Mouse (Mus musculus) telencephalon, adult 2 months (tissue): Measurements from ENCODE around the gene Gna15.

Source experiments
- DNase-seq: peaks from one replicate; pipeline ENCODE4 v3.0.0-alpha.2; 2011; ENCODE audit warnings: low read depth, low spot score

The Gna15 gene

DNA sequence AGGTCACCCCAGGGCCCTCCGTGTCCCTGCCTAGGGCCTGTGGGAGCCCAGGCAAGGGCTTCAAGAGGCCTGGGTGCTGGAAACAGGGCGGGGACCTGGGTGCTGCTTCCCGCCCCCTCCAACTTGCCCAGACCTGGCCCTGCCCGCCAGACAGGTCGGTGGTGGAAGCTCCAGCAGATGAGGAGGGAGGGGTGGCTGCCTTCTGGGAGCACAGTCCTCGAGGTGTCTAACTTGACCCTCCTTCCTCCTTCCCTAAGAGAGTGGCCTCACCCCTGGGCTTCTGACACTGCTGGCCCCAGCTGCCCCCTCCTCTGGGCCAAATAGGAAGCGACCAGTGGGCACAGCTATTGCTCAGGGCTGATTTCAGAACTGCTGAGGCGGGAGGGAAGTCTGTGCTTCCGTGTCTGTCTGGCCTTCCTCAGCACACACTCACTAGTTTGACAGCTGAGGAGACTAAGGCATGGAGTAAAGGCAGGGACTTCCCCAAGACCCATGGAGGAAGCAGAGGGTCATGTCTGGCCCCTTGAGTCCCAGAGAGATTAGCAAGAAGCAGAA, at the start of gene Gna15:
Gene Gna15, minus strand, starts transcription at position 175 of the 555 bp plus-strand sequence.
- DNase-seq = peak; percentile 45

GRCm38 (mm10) chr10:81572975-81573374, 49.0 kb upstream of the Gna15 start:
- DNase-seq = no peak

DNA sequence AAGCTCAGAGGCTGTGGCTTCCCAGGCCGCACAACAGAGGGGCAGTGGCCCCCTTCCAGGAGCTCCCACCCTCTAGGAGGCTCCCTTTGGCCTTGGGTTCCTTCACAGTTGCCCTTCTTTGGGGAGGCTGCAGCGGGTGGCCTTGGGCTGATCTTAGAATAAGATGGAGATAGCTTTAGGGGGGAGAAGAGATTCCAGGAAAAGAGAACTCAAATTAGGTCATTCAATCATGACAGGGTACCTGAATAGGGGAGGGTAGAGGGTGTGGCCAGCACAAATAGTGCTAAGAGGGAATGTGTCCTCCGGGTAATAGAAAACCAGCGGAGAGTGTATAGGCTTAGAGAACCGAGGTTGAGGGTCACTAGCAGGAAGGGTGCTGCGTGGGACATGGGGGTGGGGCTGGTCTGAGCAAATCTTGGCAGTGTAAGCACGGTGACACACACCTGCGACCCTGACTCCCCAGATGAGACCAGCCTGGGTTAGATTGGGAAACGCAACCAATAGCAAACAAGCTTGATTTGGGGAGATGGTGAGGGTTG, 48.2 kb upstream of the Gna15 start:
- DNase-seq = no peak

- peak; percentile 99 for DNase-seq
These were observed 47.5 kb upstream of the Gna15 start for GRCm38 (mm10) chr10:81571501-81571876.

DNA sequence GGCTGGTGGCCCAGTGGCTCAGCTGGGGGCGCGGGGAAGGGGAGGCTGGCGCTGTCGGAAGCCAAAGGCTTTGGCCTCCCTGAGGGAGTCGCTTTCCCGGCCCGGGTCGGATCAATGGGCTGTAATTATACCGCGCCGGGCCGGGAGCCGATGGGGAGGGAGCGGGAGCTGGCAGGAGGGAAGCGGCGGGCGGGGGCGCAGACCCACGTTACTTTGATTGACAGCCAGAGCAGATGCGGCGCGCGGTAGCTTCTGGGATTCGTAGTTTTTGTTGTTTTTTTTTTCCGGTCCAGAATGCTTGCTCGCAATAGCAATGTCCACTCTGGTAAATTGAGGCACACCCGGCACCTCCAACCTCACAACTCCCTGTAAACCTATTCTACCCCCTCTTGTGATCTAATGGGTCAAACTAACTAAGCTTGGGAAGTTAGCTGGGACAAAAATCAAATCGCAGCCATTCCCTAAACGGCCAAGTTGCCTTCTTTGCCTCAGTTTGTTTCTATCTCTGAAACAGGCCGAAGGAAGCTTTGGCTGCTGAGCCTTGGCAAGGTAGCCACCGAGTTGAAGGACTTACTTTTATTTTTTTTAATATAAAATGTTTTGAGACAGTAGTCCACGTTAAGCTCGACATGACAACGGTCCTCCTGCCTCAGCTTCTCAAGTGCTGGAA, 46.9 kb upstream of the Gna15 start:
- peak; percentile 78 for DNase-seq

- no peak for DNase-seq
These were observed 46.3 kb upstream of the Gna15 start for GRCm38 (mm10) chr10:81570238-81570800.

DNA sequence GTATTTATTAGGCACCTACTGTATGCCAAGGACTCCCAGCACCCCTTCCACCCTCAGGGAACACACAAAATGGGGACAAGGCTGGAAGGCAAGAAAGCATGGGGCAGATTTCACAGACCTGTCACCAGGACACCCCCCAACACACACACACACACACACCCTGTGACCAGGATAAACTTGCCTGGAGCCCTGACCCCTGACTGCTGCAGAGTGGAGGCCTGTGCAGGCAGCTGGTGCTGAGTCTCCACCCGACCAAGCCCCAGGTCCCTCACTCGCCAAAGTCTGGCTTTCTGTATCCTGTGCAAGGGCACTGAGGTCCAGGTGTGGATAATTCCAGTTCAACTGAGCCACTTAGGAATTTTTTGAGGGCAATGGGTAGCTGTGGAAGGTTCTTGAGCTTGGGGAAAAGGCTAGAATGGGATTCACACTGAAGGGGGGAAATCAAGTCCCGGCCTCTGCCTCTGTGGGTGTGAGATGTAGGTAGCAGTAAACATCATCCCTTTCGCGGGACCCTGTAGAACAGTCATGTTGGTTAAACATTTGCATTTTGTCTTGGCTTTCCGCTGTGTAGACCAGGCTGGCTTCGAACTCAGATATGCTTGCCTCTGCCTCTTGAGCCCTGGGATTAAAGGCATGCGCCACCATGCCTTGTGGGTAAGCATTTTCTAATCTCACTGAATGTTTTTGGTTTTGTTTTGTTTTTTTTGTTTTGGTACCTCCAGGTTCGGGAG, 45.6 kb upstream of the Gna15 start:
- DNase-seq = no peak

DNA sequence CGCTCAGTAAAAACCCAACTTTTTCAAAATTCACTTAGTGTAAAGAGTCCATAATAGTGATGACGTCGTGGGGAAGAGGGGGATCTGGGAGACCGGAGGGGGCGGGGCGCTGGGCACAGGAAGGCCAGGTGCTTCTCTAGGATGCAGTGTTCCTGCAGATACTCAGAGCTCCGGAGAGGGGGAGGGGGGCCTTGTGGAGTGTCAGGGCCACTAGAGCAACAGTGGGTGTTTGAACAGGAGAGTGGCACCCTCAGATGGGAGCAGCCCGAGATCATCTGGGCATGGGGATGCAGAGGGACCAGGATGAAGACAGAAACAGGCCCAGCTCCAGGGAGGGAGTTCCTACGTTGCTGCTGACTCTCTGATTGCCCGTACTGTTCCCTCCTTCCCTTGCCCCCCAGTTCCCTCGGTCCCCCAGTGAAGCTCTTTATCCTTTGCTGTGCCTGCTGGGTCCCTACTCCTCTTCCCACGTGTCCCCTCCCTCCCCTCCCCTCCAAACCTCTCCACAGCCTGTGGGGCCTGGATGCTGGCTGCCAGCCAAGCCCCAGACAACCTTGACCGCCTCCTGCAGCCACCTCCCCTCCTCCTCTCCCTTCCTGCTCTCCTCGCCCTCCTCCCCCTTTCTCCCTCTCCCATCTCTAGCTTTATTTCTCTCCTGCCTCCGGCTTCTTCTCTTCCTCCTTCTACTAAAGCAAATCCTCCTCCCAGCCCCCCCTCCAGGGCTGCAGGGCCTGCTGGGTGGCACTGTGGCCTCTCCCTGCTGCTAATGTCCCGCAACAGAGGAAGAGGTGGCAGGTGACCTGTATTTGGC, 44.6 kb upstream of the Gna15 start:
- no peak for DNase-seq

- no peak for DNase-seq
These were observed 41.5 kb upstream of the Gna15 start for GRCm38 (mm10) chr10:81565257-81566228.

DNA sequence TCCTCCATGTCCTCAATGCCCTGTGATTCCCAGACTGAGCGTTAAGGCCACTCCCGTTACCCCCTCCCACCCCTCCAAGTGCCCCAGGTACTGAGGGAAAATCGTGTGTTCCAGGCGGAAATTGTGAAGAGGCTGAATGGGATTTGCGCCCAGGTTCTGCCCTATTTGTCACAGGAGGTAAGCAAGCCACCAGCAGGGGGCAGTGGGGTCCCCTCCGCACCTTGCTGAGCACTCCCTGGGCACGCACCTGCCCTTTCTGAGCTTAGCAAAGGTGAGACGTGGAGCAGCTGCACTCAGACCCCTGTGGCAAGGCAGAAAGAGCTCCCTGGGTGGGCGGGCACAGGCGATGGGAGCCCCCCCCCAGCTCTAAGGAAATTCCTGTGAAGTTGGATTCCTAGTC, 40.7 kb upstream of the Gna15 start:
- no peak for DNase-seq

DNA sequence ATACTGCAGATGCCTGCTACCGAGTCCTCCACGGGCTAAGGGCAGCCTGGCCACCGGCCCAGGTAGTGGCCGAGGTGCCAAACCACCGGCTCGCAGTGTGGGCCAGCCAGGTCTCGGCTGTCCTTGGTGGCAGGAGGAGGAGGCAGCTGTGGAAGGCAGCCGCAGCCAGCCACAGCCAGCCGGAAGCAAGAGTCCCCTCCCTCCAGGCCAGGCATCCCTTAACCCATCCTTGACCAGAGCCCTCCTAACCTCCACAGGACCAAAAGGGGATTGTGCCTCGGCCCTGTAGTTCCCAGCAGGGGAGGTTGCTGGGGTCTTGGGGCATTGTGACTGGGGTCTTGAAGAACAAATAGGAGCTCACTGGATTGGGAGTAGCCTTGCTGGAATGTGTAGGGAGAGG, 40.2 kb upstream of the Gna15 start:
- no peak for DNase-seq

DNA sequence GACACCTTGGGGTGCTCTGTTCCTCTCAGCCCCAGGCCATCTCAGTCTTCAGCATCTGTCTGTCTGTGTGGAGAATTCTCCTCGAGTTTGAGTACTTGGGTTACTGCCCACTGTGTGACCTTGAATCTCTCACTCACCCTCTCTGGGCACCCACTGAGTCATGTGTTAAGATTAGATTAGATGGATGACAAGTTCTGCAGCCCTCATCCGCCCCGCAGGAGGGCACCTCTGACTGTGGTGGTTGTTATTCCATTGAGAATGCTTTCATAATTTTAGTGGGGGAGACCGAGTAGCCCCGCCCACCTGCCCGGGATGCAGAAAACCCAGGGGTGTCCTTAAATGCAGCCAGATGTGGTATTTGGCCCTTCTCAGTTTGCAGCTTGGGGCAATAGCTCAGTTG, 39.5 kb upstream of the Gna15 start:
- no peak for DNase-seq

- DNase-seq = no peak
These were observed 38.4 kb upstream of the Gna15 start for GRCm38 (mm10) chr10:81562411-81562810.

- no peak for DNase-seq
These were observed 36.9 kb upstream of the Gna15 start for GRCm38 (mm10) chr10:81560719-81561459.

- no peak for DNase-seq
These were observed 35.9 kb upstream of the Gna15 start for GRCm38 (mm10) chr10:81559627-81560539.

DNA sequence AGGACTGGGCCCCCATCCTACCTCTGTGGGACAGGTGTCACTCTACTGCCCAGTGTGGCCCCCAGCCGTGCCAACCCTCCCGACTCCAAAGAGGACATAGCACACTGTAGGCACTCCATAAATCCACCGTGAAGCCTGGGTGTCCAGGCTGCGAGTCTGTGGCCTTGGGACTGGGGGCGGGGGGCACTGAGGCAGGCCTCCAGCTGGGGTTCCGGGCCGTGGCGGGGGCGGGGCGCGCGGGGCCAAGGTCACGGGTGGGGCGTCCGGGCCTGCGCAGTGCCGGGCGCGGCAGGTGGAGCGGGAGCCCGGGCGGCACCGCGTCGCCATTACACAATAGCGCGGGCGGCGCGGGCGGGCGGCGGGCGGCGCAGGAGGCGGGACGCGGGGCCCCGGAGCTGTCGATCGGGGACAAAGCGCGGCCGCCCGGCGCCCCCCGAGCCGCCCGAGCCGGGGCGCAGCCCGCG, 35.2 kb upstream of the Gna15 start, which contains the start of gene Aes:
Gene Aes, plus strand, starts transcription at position 326 of the 464 bp plus-strand sequence.
- DNase-seq = no peak

- DNase-seq = no peak
These were observed 33.5 kb upstream of the Gna15 start for GRCm38 (mm10) chr10:81557491-81557890.

- no peak for DNase-seq
These were observed 32.3 kb upstream of the Gna15 start for GRCm38 (mm10) chr10:81556282-81556681.
